Mouse (Mus musculus): ENCODE data around the gene Vps52.
A peak's percentile ranks its signal among the peaks of the same experiment; 100 is the strongest.

DNA sequence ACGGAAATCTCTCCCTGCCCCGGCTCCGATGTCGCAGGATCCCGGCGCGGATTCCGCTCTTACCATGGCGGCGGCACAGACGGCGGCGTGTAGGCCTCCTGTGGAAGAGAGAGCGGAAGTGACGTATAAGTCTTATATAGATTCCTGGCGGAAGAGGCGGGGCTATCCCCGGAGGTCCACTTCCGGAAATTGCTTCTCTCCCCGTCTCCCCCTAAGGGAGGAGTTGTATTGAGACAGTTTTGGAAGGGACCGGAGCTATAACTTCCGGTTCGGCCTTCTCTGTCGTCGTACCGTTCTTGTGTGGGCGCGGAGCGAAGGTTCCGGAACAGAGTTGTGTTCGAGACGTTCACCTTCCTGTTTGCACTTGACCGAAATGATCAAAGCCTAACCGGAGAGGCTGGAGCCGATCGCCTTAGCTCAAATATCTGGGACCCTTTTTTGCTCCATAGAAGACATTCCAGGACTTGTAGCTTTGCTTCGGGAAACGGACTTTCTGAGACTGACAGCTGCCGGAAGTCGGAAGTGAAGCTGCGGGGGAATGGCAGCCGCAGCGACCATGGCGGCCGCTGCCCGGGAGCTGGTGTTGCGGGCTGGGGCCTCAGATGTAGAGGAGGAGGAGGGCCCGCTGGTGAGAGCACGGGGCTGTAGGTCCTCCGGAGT is at the start of gene Vps52, which contains the start of gene Rps18:
- TF ChIP-seq CTCF (IDR thresholded peaks at IDR 0.05; ENCODE audit: extremely low read depth, insufficient read depth, insufficient read length, insufficient replicate concordance) = no peak
- peak; percentile 94 for TF ChIP-seq POLR2A (IDR thresholded peaks at IDR 0.05; ENCODE audit: low read depth, low read length)

Measured in spleen, adult 2 months (tissue).